Mouse (Mus musculus) spleen, postnatal 10 days (tissue): ENCODE data around the gene Aldh3b2.

ENCODE experiments used
- DNase-seq, 2 experiments: peaks; one replicate each; pipeline ENCODE4 v3.0.0; 2021 to 2022; ENCODE audit warnings: low spot score in 2 of 2

Gene Aldh3b2

DNA sequence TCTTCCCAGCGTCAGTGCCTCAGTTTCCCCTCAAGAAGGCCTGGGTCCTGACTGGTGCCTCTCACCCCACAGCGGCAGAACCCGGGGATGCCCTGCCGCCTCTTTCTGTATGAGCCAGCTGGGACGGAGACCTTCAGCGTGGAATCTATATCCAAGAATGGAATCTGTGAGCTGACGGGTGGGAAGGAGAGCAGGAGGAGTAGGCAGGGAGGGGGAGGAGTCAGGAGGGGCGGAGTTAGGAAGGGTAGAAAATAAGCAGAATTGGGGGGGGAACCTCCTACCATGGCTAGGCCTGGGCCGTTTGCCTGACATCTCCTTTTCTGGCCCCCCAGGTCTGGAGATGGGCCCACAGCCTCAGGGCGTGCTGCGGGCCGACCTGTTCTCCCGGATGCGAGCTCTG is 15.9 kb downstream of the Aldh3b2 start:
- DNase-seq, result no peak

GRCm38 (mm10) chr19:3988750-3989149 is 16.6 kb downstream of the Aldh3b2 start:
- DNase-seq, result no peak

- no peak for DNase-seq
Observed at GRCm38 (mm10) chr19:3990804-3991203, 18.7 kb downstream of the Aldh3b2 start.

DNA sequence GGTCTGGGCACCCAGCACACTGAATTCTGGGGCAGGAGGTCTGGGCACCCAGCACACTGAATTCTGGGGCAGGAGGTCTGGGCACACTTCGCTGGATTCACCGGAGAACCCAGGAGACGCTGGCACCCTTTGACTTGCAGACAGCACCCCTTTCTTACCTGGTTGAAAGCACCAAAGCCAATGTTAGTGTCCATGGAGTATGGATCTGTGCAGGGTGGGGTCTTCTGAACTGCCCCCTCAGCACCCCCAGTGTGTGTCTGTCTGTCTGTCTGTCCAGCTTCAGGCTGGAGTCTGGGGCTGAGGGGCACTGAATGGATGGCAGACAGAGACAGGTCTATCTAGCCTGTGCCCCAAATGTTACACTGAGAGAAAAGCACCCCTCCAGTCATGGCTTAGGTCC is 19.4 kb downstream of the Aldh3b2 start:
- no peak for DNase-seq

DNA sequence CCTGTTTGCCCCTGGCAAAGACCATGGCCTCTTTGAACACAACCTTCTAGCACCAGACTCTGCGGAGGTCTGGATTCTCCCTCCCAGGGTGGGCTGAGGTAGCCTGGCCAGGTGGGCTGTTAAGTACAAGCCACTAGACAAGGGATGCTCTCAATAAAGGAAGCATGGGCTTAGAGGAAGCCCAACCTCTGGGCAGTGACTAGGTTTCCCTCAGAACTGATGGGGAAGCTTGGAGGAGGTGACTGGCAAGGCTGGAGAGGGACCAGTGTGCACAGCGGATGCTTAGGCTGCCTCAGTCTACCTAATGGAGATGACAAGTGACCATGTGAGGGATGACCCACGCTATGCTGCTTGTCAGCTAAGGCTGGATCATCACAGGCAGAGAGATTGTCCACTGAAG is 19.8 kb downstream of the Aldh3b2 start:
- DNase-seq, result no peak

GRCm38 (mm10) chr19:3992416-3992815 is 20.3 kb downstream of the Aldh3b2 start, which contains the start of gene Tbx10:
Gene Tbx10, plus strand, starts transcription at chr19:3992752.
- no peak for DNase-seq

GRCm38 (mm10) chr19:3994932-3995331 is 22.8 kb downstream of the Aldh3b2 start:
- DNase-seq, result no peak

DNA sequence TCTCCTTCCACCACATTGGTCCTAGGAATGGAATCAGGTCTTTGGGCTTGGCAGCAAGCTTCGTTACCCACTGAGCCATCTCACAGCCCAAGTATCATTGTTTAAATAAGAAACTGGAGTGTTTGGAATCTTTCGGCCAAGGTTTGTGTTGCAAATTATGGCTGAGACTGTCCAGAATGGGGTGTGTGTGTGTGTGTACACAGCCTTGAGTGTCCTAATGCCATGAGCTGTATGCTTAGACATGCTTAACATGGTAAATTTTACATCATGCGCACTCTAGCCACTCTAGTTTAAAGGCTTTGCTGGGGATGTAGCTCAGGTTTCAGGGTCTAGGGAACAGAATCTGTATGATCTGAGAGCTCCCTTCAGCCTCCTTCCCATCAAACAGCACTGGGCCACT is 23.4 kb downstream of the Aldh3b2 start:
- DNase-seq, result no peak

GRCm38 (mm10) chr19:3996106-3996505 is 24.0 kb downstream of the Aldh3b2 start:
- no peak for DNase-seq

DNA sequence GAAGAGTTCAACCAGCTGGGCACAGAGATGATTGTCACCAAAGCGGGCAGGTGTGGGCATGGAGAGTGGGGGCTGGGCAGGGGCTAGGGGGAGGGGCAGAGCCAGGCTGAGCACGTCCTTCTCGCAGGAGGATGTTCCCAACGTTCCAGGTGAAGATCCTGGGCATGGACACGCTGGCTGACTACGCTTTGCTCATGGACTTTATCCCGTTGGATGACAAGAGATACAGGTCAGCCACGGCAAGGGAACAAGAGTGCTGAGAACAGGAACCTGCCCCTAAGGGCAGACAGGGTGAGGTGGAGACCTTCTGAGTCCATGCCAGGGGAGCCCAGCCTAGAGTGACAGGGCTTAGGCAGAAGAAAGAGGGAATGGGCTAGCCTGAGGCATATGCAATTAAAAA is 24.6 kb downstream of the Aldh3b2 start:
- DNase-seq, result no peak

DNA sequence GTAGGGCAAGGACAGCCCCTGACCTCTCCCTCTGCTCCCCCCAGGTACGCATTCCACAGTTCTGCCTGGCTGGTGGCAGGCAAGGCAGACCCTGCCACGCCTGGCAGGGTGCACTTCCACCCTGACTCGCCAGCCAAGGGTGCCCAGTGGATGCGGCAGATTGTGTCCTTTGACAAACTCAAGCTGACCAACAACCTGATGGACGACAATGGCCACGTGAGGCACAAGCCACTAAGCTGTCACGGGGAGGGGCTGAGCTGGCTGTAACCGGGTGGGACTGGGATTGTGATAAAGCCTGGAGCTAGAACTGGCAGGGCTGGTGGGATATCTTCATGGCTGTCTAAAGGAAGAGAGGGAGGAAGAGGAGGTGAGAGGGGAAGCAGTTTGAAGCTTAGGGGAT is 25.1 kb downstream of the Aldh3b2 start:
- DNase-seq, result no peak

- no peak for DNase-seq
Observed at GRCm38 (mm10) chr19:3998335-3998734, 26.2 kb downstream of the Aldh3b2 start.

DNA sequence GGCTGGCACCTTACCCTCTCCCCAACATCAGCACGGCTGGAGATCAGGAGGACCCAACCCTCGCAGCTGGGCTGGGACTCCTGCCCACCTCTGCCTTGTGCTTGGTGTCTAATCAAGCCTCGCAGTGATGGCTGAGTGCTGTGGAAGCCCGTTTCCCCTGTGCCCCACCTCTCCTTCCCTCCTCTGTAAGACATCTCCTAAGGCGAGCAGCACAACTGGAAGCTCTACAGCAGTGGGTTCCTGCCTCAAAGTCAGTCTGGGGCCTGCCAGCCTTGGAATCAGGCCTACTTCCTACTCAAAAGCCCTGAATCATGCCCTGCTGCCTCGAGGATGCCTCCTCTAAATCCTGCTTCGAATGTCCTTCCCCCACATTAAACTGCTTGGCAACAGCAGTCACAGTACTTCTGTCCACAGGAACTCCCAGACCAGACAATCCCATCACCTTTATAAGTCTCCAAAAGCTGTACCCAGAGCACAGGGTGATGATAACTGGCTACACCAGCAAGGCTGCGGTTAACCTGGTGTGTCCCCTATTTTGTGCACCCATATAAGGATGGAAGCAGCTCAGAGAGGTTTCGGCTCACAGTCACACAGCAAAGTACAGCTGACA is 27.1 kb downstream of the Aldh3b2 start:
- DNase-seq, result no peak

DNA sequence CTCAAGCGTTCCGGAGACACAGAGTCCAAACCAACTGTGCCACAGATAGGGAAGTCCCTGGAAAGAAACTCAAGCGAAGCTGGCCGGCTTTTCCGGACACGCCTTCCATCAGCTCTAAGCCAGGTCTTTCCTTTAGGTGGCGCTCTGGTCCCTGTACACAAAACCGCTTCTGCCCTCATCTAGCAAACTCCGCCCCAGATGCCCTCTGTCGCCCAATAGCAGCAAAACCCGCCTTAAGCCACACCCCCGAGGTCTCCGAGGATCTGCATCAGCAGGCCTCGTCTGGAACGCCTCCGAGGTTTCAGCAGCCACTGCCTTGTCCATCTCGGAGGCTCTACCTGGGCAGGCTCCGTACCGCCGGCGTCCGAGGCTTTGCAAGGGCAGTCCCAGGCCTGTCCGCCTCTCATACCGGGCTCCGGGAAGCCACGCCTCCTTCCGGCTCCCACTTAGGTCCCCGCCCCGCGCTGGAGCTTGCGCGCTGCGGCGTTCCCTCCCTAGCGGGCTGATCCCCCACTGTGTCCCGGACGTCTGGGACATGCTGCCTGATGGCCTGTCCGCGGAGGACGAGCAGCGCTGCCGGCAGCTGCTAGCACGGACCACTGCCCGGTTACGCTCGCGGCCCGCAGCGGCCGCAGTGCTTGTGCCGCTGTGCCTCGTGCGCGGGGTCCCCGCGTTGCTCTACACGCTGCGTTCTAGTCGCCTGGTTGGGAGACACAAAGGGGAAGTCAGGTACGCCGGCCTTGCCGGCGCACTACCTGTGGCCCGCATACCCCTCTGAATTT is 28.2 kb downstream of the Aldh3b2 start, which contains the start of the genes Nudt8 and Gm49405:
Nudt8 (plus strand) TSS at position 462 of the 782 bp plus-strand sequence.
Gm49405 (plus strand) TSS at position 508 of the 782 bp plus-strand sequence.
- peak; percentile 96 to 97 for DNase-seq

DNA sequence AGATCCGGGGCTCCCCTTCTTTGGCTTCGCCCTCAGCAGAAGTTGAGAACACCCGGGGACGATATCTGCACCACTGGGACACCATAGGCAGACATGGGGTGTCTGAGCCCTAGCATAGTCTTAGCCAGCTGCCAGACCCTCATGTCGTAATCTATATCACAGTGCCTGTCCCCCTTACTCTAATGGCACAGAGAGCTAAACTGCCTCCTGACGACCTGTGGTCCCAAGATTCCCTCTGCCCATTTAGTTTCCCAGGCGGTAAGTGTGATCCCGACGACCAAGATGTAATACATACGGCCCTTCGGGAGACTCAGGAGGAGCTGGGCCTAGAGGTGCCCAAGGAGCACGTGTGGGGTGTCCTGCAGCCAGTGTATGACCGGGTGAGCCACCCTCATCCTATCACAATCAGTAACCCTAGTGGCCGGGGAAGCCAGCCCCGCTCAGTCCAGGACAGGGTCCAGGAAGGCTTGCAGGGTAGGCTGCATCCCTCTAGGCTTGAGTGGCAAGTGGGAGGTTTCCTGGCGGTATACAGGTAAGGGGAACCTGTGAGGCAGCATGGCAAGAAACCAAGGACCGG is 28.9 kb downstream of the Aldh3b2 start:
- DNase-seq, result no peak

GRCm38 (mm10) chr19:4001752-4002151 is 29.6 kb downstream of the Aldh3b2 start:
- no peak for DNase-seq

DNA sequence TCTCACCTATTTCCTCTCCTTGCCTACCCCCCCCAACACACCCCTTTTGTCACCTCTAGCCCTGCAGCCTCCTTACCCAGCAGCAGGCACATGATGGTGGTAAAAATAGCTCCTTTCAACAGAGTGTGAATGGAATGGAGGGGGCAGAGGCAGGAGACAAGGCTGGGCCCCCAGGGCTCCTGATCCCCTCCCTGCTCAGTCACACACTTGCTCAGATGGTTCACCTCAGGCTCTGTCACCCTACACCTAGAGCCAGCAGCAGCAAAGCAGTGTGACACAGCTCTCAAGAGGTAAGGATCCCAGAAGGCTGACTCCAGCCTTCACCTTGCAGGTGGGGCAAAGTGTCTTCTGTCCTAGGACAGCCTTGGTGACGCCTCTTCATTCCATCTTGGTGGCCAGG is 31.0 kb downstream of the Aldh3b2 start, which contains the start of gene Doc2g:
Doc2g (plus strand) TSS at position 202 of the 400 bp plus-strand sequence.
- DNase-seq, result no peak

GRCm38 (mm10) chr19:4003641-4004040 is 31.5 kb downstream of the Aldh3b2 start:
- no peak for DNase-seq

DNA sequence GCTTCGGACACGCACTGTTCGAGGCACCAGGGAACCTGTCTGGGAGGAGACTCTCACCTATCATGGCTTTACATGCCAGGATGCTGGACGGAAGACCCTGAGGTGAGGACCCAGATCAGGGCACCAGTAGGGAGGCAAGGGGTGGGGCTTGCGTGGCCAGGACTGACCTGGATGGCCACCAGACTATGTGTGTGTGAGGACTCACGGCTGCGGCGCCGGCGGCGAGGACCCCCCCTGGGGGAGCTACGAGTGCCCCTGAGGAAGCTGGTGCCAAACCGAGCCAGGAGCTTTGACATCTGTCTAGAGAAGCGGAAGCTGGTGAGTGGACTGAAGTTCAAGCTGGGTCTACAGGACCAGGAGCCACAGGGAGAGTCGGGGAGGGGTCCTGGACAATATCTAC is 32.2 kb downstream of the Aldh3b2 start:
- DNase-seq, result no peak

GRCm38 (mm10) chr19:4005091-4005490 is 33.0 kb downstream of the Aldh3b2 start:
- DNase-seq, result no peak

- no peak for DNase-seq
Observed at GRCm38 (mm10) chr19:4005971-4006370, 33.8 kb downstream of the Aldh3b2 start.

DNA sequence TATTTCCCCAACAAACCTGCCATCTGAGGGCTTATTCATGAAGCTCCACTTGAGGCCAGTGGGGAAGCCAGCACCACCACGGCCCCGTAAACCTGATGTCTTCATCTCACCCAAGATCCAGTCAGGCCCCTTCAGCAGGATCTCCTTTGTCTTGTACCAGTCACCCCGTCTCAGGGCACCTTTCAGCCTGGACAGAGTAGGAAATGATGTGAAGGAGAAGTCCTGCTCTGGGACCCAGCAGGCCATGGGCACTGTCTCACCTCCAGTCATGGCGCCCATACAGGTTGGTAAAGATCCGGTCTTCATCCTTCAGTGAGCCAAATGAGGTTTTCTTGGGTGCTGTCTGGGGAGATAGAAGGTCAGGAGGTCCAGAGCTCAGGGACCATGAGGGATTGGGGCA is 39.0 kb downstream of the Aldh3b2 start:
- DNase-seq, result no peak
